Mouse (Mus musculus) cerebellum, adult 11-12 months (tissue): ENCODE data around the gene Tbx1.

Experiments used
- DNase-seq: peaks from one replicate; pipeline ENCODE4 v3.0.0; 2022

Tbx1 gene

GRCm38 (mm10) chr16:18622019-18622418 is 31.5 kb upstream of the Tbx1 start, which contains the start of gene Gp1bb:
TSS of gene Gp1bb (minus strand) at chr16:18622403.
- peak; percentile 41 for DNase-seq

GRCm38 (mm10) chr16:18621362-18622001 is 31.0 kb upstream of the Tbx1 start:
- peak; percentile 47 for DNase-seq

DNA sequence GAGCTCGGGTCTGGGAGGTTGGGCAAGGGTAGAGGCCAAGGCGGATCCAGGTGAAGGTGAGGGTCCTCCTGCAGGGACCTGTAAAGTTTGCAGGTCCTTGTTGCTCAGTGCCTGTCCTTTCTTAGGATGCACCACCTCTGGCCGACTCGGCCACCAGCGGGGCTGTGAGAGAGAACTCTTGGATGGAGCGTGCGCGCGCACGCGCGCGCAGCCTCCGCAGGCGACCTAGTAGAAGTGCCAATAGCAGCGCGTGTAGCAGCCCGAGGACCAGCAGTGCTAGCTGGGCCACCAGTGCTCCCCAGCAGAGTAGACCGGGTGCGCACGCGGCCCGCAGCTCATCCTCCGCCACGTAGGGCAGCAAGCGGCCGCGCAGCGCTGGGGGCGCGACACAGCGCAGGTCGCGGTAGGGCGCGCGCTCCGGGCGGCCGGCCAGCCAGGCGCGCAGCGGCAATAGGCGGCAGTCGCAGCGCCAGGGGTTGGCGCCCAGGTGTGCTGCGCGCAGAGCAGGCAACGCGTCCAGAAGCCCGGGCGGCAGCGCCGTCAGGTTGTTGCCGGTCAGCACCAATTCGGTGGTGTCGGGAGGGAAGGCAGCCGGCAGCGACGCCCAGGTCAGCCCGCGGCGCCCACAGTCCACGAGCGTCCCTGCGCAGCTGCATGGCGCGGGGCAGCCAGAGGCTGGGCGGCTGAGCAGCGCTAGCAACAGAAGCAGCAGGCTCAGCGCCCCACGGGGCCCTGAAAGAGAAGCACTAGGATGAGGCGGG is 30.3 kb upstream of the Tbx1 start:
- DNase-seq: peak; percentile 73

DNA sequence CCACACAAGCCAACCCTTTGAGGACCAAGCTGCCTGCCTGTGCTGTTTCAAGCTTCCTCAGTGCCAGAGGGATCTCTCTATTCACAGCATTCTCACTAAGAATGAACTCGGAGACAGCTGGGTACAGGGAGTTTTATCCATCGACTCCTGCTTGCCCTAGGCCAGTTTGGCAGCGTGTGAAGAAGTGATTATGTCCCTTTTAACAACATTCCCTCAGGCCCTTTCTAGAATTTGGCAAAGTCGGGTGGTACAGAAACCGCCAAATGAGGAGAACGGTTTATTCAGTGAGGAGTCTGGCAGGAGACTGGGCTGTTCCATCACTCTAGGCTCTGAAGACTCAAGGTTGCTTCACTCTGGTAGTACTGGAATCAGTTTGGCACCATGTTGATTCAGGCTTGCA is 29.7 kb upstream of the Tbx1 start:
- DNase-seq: no peak

GRCm38 (mm10) chr16:18619110-18619509 is 28.6 kb upstream of the Tbx1 start:
- DNase-seq: peak; percentile 43

DNA sequence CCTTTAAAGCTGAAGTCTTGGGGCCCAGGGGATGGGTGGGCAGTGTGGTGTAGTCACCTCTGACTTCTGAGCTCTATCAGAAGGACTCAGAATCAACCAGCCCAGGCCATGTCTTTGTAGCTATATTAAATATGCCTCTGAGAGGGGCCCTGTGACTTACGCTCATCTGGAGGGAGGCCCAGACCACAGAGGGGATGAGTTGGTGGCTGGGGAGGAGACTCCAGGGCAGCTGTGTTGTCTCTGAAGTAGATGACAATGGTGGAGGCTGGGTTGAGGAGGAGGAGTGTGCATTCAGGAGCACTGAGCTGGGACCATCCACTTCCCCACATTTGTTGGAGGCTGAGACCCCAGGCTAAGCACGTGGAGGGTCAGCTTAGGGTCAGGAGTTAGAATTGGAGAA is 27.8 kb upstream of the Tbx1 start:
- DNase-seq: peak; percentile 44

DNA sequence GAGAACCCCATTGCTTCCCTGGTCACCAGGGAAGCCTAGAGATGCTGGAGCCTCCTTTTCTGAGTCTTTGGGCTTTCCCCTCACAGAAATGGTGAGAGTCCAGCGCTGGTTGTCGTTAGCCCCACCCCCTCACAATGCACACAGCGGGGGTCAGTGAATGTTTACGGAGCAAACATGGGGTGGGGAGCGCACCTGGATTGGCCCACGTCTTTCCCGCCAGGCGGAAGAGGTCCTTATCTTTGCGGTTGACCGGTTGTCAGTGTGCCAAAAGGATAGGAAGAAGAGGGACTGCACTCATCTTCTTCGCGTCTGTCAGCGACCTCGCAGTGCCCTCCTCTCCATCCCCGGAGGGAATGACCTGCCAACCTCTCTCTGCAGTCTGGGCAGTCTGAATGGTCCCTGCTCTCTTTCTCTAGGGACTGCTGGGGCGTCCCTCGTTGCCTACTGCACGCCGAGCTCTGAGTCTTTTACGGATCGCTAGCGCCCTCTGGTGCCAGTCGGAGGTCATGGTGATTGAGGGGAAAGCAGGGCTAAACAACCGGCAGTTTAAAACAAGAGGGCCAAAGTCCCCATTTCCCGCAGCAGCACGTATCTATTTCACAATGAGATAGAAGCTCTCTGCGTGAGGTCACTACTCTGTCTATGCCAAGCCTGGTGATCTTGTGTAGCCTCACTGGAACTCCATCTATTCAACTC is 27.0 kb upstream of the Tbx1 start:
- peak; percentile 85 for DNase-seq

- DNase-seq: no peak
Observed at GRCm38 (mm10) chr16:18613301-18613700, 22.8 kb upstream of the Tbx1 start.

DNA sequence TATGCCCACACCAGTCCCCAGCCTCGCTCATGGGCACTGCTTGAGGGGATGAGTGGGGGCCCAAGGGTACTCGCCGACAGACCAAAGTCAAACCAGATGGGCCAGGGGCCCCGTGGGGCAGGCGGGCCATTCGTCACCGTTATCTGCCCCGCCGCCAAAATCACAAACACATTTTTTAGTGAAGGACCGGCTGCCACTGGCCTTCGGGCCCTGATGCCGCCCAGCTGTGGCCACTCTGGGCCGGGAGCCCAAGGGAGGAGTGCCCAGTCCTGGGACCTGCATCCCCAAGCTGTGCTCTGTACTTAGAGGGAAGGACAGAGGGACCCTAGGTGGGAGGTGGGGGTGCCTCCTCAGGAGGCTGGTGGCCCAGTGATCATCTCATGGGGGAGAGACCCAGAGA is 21.3 kb upstream of the Tbx1 start:
- DNase-seq: no peak

DNA sequence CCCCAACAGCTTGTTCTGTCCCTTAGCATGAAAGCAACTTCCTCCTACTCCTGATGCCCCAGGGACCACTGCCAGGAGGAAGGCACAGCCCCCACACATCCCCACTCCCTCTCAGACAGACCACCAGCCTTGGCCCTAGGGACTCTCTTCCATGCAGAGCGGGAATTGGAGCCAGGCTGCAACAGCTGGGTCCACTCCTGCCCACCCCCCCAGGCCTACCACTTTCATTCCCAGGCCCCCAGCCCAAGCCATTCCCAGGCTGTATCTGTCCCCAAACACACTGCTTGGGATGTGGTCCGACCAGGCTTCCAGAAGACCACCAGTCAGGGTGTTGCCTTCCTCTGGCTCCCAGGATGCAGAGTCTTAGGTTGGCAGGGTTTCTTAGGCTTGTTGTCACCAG is 18.6 kb upstream of the Tbx1 start:
- DNase-seq: no peak

GRCm38 (mm10) chr16:18608226-18608625 is 17.8 kb upstream of the Tbx1 start:
- DNase-seq: no peak

DNA sequence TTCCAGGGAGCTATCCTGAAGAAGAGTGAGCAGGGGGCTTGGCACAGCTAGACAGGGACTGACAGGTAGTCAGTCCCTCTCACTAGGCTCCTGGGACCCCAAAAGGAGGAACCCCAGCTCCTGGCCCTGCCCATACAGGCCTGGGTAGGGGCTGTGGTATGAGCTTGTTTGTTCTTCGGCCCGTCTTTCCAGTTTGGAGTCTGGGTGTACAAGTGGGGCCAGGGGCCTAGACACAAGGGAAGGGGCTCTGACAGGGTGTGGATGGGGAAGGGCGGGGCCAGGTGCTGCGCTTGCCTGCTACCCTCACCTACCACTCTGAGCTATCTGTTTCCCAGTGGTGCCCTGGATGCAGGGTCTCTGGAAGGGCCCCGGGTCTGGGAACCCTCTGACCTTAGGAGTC is 15.2 kb upstream of the Tbx1 start:
- DNase-seq: no peak

- DNase-seq: no peak
Observed at GRCm38 (mm10) chr16:18604267-18604701, 13.8 kb upstream of the Tbx1 start.

GRCm38 (mm10) chr16:18601447-18601846 is 11.0 kb upstream of the Tbx1 start:
- no peak for DNase-seq

DNA sequence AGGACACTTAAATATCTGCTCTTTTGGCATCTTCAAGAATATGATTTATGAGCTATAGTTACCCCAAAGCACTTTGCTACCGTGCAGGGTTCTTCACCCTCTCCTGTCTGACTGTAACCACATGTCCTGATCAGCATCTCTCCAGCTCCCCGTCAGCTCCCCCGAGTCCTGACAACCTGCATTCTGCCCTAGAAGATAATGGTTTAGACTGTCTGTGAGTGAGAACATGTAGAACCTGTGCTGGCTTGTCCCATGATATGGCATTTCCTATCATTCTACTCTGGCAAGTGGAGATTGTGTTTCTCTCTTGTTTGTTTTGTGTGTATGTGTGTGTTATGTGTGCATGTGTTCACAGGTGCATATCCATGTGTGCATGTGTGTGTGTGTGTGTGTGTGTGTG is 7.5 kb upstream of the Tbx1 start:
- no peak for DNase-seq

DNA sequence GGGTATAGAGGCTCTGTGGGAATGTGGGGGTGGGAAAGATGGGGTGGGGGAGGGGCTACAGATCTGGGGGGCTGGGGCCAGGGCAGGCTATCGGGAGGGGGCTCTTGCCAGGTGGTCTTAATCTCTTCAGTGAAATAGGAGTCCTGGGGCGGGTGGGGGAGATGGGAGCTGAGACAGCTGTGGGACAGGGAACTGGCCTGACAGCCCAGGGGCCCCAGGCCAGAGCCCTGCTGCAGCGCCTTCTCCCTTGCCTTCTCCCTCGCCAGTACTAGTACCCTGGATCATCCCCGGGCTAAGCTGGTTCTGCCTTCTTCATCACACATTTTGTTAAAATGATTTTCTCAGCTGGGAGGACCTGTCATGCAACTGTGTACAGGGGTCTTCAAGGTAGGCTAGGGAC is 5.8 kb upstream of the Tbx1 start:
- DNase-seq: no peak

DNA sequence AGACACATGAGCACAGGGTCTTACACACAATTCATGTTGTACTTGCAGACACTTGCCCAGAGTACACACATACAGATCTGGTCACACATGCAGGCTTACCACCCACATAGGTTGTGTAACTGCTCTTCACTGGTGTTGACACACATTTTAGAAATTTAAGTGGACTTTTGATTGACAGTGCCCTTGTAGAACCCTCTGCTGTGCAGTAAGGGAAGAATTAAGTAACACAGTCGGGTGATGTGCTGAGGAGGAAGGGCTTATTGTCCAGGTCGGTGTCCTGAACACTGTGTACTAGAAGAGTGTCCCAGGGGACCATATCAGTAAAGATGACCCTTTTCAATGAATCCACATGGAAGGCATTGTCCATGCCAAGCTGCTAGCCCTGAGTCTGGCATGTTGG is 3.5 kb upstream of the Tbx1 start:
- no peak for DNase-seq

DNA sequence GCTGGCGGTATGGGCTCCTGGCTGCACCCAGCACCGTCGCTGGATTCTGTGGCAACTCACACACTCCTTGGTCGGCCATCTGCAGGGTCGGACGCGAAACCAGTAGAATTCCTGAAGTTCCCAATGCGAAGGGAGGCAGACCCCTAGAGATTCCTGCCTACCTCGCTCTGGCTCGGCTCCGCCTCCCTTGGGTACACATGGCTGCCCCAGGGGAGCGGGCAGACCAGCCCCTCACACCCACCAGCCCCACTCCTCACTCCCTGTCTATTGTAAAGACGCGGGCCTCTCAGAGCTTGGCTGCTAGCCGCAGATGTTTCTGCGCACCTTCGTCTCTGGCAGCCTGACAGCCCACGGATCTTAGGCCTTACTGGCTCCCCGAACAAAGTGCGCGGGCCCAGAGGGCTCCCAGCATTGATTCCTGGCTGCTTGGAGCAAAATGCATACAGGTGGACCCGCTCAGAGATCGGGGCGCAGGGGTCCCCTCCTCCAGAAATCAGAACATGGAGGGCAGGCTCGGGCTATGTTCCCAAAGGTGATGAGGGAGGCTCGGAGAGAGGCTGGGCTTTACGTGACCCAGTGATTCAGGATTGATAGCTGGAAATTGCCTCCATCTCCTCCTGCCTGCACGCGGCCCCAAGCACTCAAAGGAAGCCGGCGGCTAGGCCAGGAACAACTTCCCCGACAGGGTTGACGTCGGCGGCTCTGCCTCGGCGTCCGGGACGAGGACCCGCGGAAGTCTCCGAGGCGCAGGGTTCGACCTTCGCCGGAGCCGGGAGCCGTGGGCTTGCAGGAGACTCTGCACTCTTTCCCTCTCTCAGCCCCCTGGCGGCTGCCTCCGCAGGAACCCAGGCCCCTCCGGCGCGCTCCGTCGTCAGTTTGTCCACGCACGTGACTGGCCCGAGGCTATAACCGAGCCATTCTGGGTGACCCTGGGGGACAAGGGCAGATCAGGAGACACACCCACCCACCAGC is 862 bp upstream of the Tbx1 start:
- no peak for DNase-seq

DNA sequence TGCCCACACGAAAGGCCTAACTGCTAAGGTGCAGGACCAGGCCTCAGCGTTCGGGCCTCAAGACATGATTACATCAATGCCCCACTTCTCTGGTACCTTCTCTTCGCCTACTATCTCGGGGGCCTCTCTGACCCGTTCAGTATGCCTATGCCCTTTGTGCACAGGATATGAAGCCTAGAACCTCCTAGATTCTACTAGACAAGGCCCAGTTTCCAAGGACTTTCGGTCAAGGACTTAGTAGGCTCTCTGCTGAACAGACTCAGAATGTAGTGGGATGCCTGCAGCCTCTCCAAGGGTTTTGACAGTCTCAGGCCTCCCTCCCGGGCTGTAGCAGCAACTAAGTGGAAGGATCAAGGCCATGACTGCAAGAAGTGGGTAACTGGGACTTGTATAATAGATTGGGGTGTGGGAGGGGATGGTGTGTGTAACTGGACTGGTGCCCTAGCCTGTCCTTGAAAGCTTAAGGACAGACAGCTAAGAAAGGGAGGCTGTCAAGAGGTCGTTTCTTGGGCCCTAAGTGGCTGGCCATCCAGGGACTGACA is 1.3 kb downstream of the Tbx1 start:
- no peak for DNase-seq

GRCm38 (mm10) chr16:18588738-18589055 is 1.8 kb downstream of the Tbx1 start:
- DNase-seq: no peak

- no peak for DNase-seq
Observed at GRCm38 (mm10) chr16:18587847-18588737, 2.4 kb downstream of the Tbx1 start.
